Mouse (Mus musculus) heart, embryonic 14.5 days (tissue): ENCODE measurements at regions not wholly inside any gene's neighbourhood (a gene's known extent, or its start where the extent isn't known, plus 50 kb on each side); places are given as distances from the start of the nearest gene placed in this dataset.

Experiments
- ATAC-seq: fragments of 200-750 bp; cut with Nextera tagmentation; 2 replicates; pipeline ENCODE4 v1.8.0; 2017; ENCODE audit warnings: low read depth, moderate TSS enrichment; ENCODE audit not compliant: insufficient number of reproducible peaks, insufficient read depth, low FRiP score
- H3K27ac ChIP-seq, 2 experiments: fragments of 200-500 bp in 1 of 2; fragments of 300-500 bp in 1 of 2; sonication (generic) in 1 of 2; replicated peaks in 1 of 2; 2 replicates each; pipeline ENCODE4 v1.5.1; 2012 to 2014; ENCODE audit warnings: low read depth in 2 of 2, low read length in 2 of 2, control low read depth in 1 of 2, mild to moderate bottlenecking in 1 of 2, mixed read lengths in 1 of 2; ENCODE audit not compliant: control insufficient read depth in 1 of 2, insufficient read depth in 1 of 2
- H3K27me3 ChIP-seq: fragments of 300-500 bp; sonication (generic); 2 replicates; pipeline ENCODE4 v1.6.1; 2014; ENCODE audit warnings: mild to moderate bottlenecking, low read length, control low read depth; ENCODE audit not compliant: control insufficient read depth, insufficient read depth
- H3K36me3 ChIP-seq: fragments of 300-500 bp; sonication (generic); 2 replicates; pipeline ENCODE4 v1.6.1; 2014; ENCODE audit warnings: mild to moderate bottlenecking, control low read depth, low read length, mixed read lengths; ENCODE audit not compliant: control insufficient read depth, insufficient read depth
- H3K4me1 ChIP-seq, 2 experiments: fragments of 200-500 bp in 1 of 2; fragments of 300-500 bp in 1 of 2; sonication (generic) in 1 of 2; 2 replicates each; pipeline ENCODE4 v1.6.1; 2012 to 2014; ENCODE audit warnings: low read length in 2 of 2, control low read depth in 1 of 2, mixed read lengths in 1 of 2; ENCODE audit not compliant: control insufficient read depth in 2 of 2, insufficient read depth in 2 of 2
- H3K4me2 ChIP-seq: fragments of 300-500 bp; sonication (generic); 2 replicates; pipeline ENCODE4 v1.6.1; 2014; ENCODE audit warnings: mild to moderate bottlenecking, low read length
- H3K4me3 ChIP-seq, 2 experiments: fragments of 200-500 bp in 1 of 2; fragments of 300-500 bp in 1 of 2; sonication (generic) in 1 of 2; 2 replicates each; pipeline ENCODE4 v1.5.1; 2012 to 2014; ENCODE audit warnings: low read length in 2 of 2, mild to moderate bottlenecking in 2 of 2, control low read depth in 1 of 2, low read depth in 1 of 2, moderate library complexity in 1 of 2; ENCODE audit not compliant: control insufficient read depth in 1 of 2, insufficient read depth in 1 of 2
- H3K9ac ChIP-seq: fragments of 300-500 bp; sonication (generic); 2 replicates; pipeline ENCODE4 v1.6.1; 2014; ENCODE audit warnings: mild to moderate bottlenecking, low read length
- H3K9me3 ChIP-seq: fragments of 300-500 bp; sonication (generic); 2 replicates; pipeline ENCODE4 v1.6.1; 2016; ENCODE audit warnings: low read length, control low read depth; ENCODE audit not compliant: control insufficient read depth
- WGBS: fragments of 180-500 bp; shearing (Covaris S2); extraction: QIAGEN DNeasy Blood & Tissue Kit; methylation state at CpG from one replicate; pipeline ENCODE4 v1.1.7; 2014; 5-methylcytosine and 5-hydroxymethylcytosine counted together

DNA sequence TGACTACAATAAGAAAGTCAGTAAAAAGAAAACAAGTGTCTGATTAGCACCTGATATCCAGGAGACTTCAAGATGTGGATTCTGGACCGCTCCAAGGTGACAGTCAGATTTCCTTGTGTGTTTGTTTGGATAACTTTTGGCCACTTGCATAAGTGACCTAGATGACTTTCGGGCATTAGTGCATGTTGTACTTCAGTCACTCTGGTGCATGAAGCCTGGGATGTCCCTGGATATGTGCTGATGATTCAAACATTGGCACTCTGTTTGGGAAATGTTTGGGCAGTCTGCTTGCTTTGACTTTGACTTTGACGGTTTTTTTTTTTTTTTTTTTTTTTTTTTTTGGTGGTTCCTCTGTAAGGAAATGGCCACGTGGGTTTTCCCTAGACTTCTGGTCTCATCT is 121.8 kb downstream of the Dusp6 start:
- H3K9ac ChIP-seq, result no peak overlapping the region
- no peaks in the 10 kb centered on the region for H3K27me3 ChIP-seq
- H3K27ac ChIP-seq, result no peak overlapping the region
- H3K9me3 ChIP-seq, result no peaks in the 10 kb centered on the region
- H3K4me2 ChIP-seq, result no peak overlapping the region
- WGBS, result 75% methylated on average over 4 of the region's 4 CpGs
- ATAC-seq, result no peak
- no peaks in the 10 kb centered on the region for H3K36me3 ChIP-seq
- no peak overlapping the region for H3K4me3 ChIP-seq
- H3K4me1 ChIP-seq, result peaks cover 6 to 14% of the 10 kb centered on the region in 2 experiments

- no peaks in the 10 kb centered on the region for H3K27me3 ChIP-seq
- H3K4me3 ChIP-seq, result no peak overlapping the region
- no peak overlapping the region for H3K4me2 ChIP-seq
- H3K9ac ChIP-seq, result no peak overlapping the region
- H3K27ac ChIP-seq, result no peak overlapping the region; a peak in 1 of 4 replicates
- H3K4me1 ChIP-seq, result peaks cover 6 to 14% of the 10 kb centered on the region in 2 experiments
- H3K9me3 ChIP-seq, result no peaks in the 10 kb centered on the region
- H3K36me3 ChIP-seq, result no peaks in the 10 kb centered on the region
- WGBS, result 72% methylated on average over 6 of the region's 6 CpGs
- ATAC-seq, result no peak
Observed at GRCm38 (mm10) chr10:99385854-99386253, 122.8 kb downstream of the Dusp6 start.

DNA sequence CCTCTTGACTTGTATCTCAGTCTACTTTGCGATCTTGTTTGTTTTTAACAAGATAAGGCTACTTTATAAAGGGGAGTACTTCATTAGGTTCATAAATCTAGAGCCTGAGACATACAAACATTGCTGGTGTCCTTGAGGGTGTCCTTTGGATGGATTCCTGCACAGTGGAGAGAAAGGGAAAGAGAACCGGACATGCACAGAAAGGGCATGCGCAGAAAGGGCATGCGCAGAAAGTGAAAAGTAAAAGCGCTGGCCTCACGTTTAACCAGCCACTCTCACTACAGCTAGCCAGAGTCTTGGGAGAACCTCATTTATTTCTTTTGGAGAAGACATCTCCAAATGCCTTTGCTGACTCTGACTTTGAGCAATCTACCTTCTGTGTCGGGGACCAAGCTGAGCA is 125.5 kb downstream of the Dusp6 start:
- H3K27me3 ChIP-seq, result no peaks in the 10 kb centered on the region
- no peak overlapping the region for H3K4me3 ChIP-seq
- no peak overlapping the region for H3K27ac ChIP-seq
- no peak overlapping the region for H3K4me2 ChIP-seq
- ATAC-seq, result no peak
- no peak overlapping the region for H3K9ac ChIP-seq
- no peaks in the 10 kb centered on the region for H3K36me3 ChIP-seq
- peaks cover 0 to under 1% of the 10 kb centered on the region in 2 experiments; a peak in 2 of 4 replicates for H3K4me1 ChIP-seq
- H3K9me3 ChIP-seq, result no peaks in the 10 kb centered on the region
- WGBS, result 87% methylated on average over 7 of the region's 7 CpGs

DNA sequence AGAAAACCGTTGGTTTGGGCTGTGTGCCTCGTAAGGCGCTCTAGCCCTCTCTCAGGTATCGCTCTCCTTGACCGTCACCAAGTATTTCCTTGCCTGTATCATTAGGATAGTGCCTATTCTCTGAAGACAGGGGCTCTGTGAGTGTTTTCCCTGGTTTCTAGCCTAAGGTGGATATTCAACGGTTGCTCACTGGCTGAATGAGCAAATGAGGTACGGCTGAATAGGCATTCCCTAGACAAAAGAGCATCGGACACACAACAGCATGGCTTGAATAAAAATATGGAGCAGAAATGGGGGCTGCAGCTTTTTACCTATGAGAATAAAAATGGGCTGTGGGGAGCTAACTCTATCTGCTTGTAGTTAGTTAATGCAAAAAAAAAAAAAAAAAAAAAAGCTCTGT is 126.0 kb downstream of the Dusp6 start:
- Histone ChIP-seq H3K36me3 (no peaks in the 10 kb centered on the region), H3K9me3 (no peaks in the 10 kb centered on the region), H3K27me3 (no peaks in the 10 kb centered on the region), H3K27ac (no peak overlapping the region), H3K4me3 (no peak overlapping the region), H3K4me1 (peaks cover 2% of the 10 kb centered on the region in 2 experiments; a peak in 2 of 4 replicates), H3K4me2 (no peak overlapping the region), H3K9ac (no peak overlapping the region)
- no peak for ATAC-seq
- WGBS, result 93% methylated on average over 8 of the region's 8 CpGs

DNA sequence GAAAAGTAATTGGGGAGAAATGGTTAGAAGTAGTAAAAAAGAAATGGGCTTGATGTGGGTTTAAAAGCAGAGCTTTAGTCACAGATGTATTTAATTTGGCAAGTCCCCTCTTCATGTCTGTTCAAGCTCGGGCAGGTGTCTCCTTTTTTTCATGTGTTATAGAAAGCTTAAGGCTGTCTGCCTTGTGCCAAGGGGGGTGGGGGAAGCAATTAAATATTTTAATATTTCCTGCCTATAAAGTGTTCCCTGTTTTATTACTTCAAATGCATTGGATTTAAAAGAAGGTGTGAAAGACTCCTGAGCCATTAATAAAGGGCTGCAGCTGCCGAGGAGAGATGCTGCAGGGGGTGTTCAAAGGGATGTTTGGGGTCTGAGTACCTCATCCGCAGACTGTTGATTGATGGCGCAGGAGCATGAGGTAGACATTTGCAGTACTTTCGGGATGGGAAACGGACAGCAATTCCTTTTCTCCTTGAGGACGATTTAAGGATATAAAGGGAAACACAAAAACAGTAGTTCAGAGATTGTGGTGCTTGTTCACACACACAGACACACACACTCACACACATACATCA is 127.7 kb downstream of the Dusp6 start:
- Histone ChIP-seq H3K9me3 (no peaks in the 10 kb centered on the region), H3K9ac (no peak overlapping the region), H3K4me1 (peaks cover 2% of the 10 kb centered on the region in 2 experiments; a peak in 1 of 4 replicates), H3K4me3 (no peak overlapping the region), H3K27ac (no peak overlapping the region), H3K36me3 (no peaks in the 10 kb centered on the region), H3K27me3 (no peaks in the 10 kb centered on the region), H3K4me2 (no peak overlapping the region)
- WGBS, result 70% methylated on average over 7 of the region's 7 CpGs
- no peak for ATAC-seq

- Histone ChIP-seq H3K4me3 (no peak overlapping the region), H3K4me1 (peaks cover 2% of the 10 kb centered on the region in 2 experiments; a peak in 1 of 4 replicates), H3K9ac (no peak overlapping the region), H3K9me3 (no peaks in the 10 kb centered on the region), H3K27ac (no peak overlapping the region), H3K27me3 (no peaks in the 10 kb centered on the region), H3K36me3 (no peaks in the 10 kb centered on the region), H3K4me2 (no peak overlapping the region)
- 92% methylated on average over 6 of the region's 6 CpGs for WGBS
- ATAC-seq, result no peak
Observed at GRCm38 (mm10) chr10:99391725-99392124, 128.7 kb downstream of the Dusp6 start.

- WGBS, result 81% methylated on average over 5 of the region's 5 CpGs
- Histone ChIP-seq H3K9ac (no peak overlapping the region), H3K4me1 (peaks cover 2% of the 10 kb centered on the region in 2 experiments; a peak in 1 of 4 replicates), H3K4me3 (no peak overlapping the region), H3K4me2 (no peak overlapping the region), H3K9me3 (peaks cover 8% of the 10 kb centered on the region; the same call in 1 of the 2 replicates), H3K27ac (no peak overlapping the region), H3K36me3 (no peaks in the 10 kb centered on the region), H3K27me3 (no peaks in the 10 kb centered on the region)
- ATAC-seq, result no peak
Observed at GRCm38 (mm10) chr10:99392979-99393378, 129.9 kb downstream of the Dusp6 start.

DNA sequence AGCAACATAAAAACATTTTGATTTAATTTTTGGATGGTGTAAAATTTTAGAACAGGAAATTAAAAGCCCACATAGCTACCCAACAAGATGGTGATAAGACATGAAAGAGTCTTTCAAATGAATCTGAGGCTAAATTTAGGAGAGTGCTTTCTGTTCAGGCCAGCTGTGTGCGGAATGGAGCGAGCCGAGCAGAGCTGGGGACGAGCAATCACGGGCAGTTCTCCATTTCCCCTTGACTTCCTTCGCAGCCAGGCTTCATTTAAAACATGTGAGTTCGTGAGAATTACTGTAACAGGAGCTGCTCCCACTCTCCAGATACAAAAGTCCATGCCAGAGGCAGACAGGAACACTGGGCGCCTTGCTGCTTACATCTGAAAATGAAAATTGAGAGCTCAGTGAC is 130.5 kb downstream of the Dusp6 start:
- 26% methylated on average over 8 of the region's 8 CpGs for WGBS
- H3K4me2 ChIP-seq, result peak overlapping the region; percentile 39
- no peak overlapping the region for H3K9ac ChIP-seq
- H3K27ac ChIP-seq, result no peak overlapping the region
- H3K36me3 ChIP-seq, result no peaks in the 10 kb centered on the region
- no peak overlapping the region for H3K4me3 ChIP-seq
- no peaks in the 10 kb centered on the region for H3K27me3 ChIP-seq
- peaks cover 2% of the 10 kb centered on the region in 2 experiments; a peak in 1 of 4 replicates for H3K4me1 ChIP-seq
- peaks cover 9% of the 10 kb centered on the region; the same call in 1 of the 2 replicates for H3K9me3 ChIP-seq
- ATAC-seq, result no peak
